Mouse (Mus musculus): ENCODE measurements at regions not wholly inside any gene's neighbourhood (a gene's known extent, or its start where the extent isn't known, plus 50 kb on each side); places are given as distances from the start of the nearest gene placed in this dataset.

DNA sequence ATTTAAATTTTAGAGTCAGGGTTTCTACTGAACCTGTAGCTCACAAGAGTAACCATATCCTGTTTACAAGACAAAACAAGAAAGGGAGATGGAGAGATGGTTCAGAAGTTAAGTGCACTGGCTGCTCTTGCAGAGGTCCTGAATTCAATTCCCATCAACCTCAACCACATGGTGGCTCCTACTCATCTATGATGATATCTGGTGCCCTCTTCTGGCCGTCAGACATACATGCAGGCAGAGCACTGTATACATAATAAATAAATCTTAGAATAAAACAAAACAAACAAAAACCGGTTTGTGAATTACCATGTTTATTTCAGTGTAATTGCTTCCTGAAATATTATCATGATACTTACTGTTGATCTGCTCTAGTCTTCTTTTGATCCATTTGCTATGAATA lies 845.4 kb downstream of the Pcdh18 start:
- no peak for DNase-seq (ENCODE audit: low spot score)

DNA sequence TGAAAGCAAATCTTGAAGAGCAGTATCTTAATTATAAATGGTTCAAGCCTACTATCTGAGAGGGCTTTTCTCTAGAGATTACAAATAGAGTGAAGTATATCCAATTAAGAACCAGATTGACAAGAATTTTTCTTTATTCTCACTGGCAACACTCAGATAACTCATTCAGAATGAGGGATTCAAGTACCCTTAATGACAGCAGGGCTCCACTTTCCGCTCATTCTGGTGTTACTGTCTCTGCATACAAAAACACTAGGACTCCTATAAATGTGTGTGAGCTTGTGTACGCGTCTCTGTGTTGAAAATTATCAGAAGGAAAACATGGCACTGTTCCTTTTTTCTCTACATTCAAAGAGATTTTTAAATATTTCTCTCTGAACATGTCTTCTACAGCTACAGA lies 866.7 kb downstream of the Pcdh18 start:
- no peak for DNase-seq (ENCODE audit: low spot score)

GRCm38 (mm10) chr3:48887885-48888284 lies 869.2 kb downstream of the Pcdh18 start:
- no peak for DNase-seq (ENCODE audit: low spot score)

DNA sequence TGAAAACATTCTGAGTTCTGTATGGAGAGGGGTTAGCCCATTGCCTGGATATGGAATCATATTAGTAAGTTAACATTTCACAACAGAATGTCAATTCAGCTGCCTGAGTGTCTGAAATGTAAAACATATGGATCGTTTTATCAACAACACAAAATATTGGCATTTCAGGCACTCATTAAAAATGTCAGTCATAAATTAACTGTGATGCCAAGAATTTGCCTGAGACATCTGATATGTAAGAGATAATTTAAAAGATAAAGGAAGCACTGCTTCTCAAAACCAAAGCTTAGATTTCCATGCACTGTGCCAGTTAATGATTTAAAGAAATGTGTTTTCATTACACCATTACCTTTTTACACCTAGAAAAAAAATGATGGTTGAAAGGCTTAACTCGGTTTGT lies 887.6 kb downstream of the Pcdh18 start:
- no peak for DNase-seq (ENCODE audit: low spot score)

- peak; percentile 60 for DNase-seq (ENCODE audit: low spot score)
Measured at GRCm38 (mm10) chr3:48846049-48846653, 911.0 kb downstream of the Pcdh18 start.

- no peak for DNase-seq (ENCODE audit: low spot score)
Measured at GRCm38 (mm10) chr3:48840692-48841091, 916.4 kb downstream of the Pcdh18 start.

- no peak for DNase-seq (ENCODE audit: low spot score)
Measured at GRCm38 (mm10) chr3:48823360-48823759, 933.8 kb downstream of the Pcdh18 start.

GRCm38 (mm10) chr3:48804398-48804797 lies 952.7 kb downstream of the Pcdh18 start:
- DNase-seq (ENCODE audit: low spot score): no peak

GRCm38 (mm10) chr3:48771709-48772108 lies 985.4 kb downstream of the Pcdh18 start:
- no peak for DNase-seq (ENCODE audit: low spot score)

Measured in urinary bladder, postnatal 25 days (tissue).